Mouse (Mus musculus): ENCODE measurements around the gene Tnf. TPM values are rescaled to one million over a fixed set of nuclear protein-coding genes. Genes with fewer than 3 reads are reported as not detected.

The Tnf gene
- polyA plus RNA-seq, 1 experiment from 2014 or later = 0.95 TPM

GRCm38 (mm10) chr17:35159638-35160037 lies 42.2 kb downstream of the Tnf start:
- Histone ChIP-seq H3K9me3 (ENCODE audit: low read length) (no peaks in the 10 kb centered on the region), H3K4me2 (replicated peaks; ENCODE audit: low read depth, low read length) (no peak overlapping the region), H3K36me3 (ENCODE audit: insufficient read depth, low read length) (peaks cover 70% of the 10 kb centered on the region), H3K27me3 (replicated peaks; ENCODE audit: insufficient read depth, low read length) (no peaks in the 10 kb centered on the region), H3K4me3 (ENCODE audit: low read depth, low read length) (no peak overlapping the region), H3K4me1 (ENCODE audit: insufficient read depth, low read depth, low read length) (peaks cover 6% of the 10 kb centered on the region; the same call in 1 of the 2 replicates), H3K27ac (ENCODE audit: low read length) (no peak overlapping the region), H3K9ac (replicated peaks; ENCODE audit: low read depth) (no peak overlapping the region)
- TF ChIP-seq EP300 (IDR thresholded peaks at IDR 0.05) = no peak
- no peak for TF ChIP-seq CTCF (IDR thresholded peaks at IDR 0.05)
- ATAC-seq (no peak), DNase-seq (ENCODE audit: low spot score) (no peak)
- 84% methylated on average over 7 of the region's 7 CpGs for WGBS

- Histone ChIP-seq H3K27ac (ENCODE audit: low read length) (no peak overlapping the region), H3K4me2 (replicated peaks; ENCODE audit: low read depth, low read length) (no peak overlapping the region), H3K27me3 (replicated peaks; ENCODE audit: insufficient read depth, low read length) (no peaks in the 10 kb centered on the region), H3K9ac (replicated peaks; ENCODE audit: low read depth) (no peak overlapping the region), H3K4me3 (ENCODE audit: low read depth, low read length) (no peak overlapping the region), H3K4me1 (ENCODE audit: insufficient read depth, low read depth, low read length) (peaks cover 6% of the 10 kb centered on the region; the same call in 1 of the 2 replicates), H3K36me3 (ENCODE audit: insufficient read depth, low read length) (peaks cover 75% of the 10 kb centered on the region), H3K9me3 (ENCODE audit: low read length) (no peaks in the 10 kb centered on the region)
- no peak for ATAC-seq
- WGBS = 91% methylated on average over 16 of the region's 16 CpGs
- no peak for DNase-seq (ENCODE audit: low spot score)
- TF ChIP-seq CTCF (IDR thresholded peaks at IDR 0.05) (no peak), EP300 (IDR thresholded peaks at IDR 0.05) (no peak)
Observed at GRCm38 (mm10) chr17:35158850-35159593, 42.8 kb downstream of the Tnf start.

- ATAC-seq (no peak), DNase-seq (ENCODE audit: low spot score) (no peak)
- Histone ChIP-seq H3K4me3 (ENCODE audit: low read depth, low read length) (no peak overlapping the region), H3K9me3 (ENCODE audit: low read length) (no peaks in the 10 kb centered on the region), H3K4me2 (replicated peaks; ENCODE audit: low read depth, low read length) (no peak overlapping the region), H3K27me3 (replicated peaks; ENCODE audit: insufficient read depth, low read length) (no peaks in the 10 kb centered on the region), H3K27ac (ENCODE audit: low read length) (no peak overlapping the region), H3K36me3 (ENCODE audit: insufficient read depth, low read length) (peaks cover 88% of the 10 kb centered on the region), H3K4me1 (ENCODE audit: insufficient read depth, low read depth, low read length) (peaks cover 6% of the 10 kb centered on the region; the same call in 1 of the 2 replicates), H3K9ac (replicated peaks; ENCODE audit: low read depth) (no peak overlapping the region)
- WGBS = 90% methylated on average over 8 of the region's 8 CpGs
- TF ChIP-seq CTCF (IDR thresholded peaks at IDR 0.05) (no peak), EP300 (IDR thresholded peaks at IDR 0.05) (no peak)
Observed at GRCm38 (mm10) chr17:35157661-35158175, 44.1 kb downstream of the Tnf start.

GRCm38 (mm10) chr17:35157254-35157653 lies 44.6 kb downstream of the Tnf start:
- 86% methylated on average over 8 of the region's 8 CpGs for WGBS

GRCm38 (mm10) chr17:35156461-35157200 lies 45.2 kb downstream of the Tnf start:
- no peaks in the 10 kb centered on the region for H3K4me1 ChIP-seq (ENCODE audit: insufficient read depth, low read depth, low read length)
- peaks cover 94% of the 10 kb centered on the region for H3K36me3 ChIP-seq (ENCODE audit: insufficient read depth, low read length)
- WGBS = 93% methylated on average over 32 of the region's 33 CpGs
- no peaks in the 10 kb centered on the region for H3K27me3 ChIP-seq (replicated peaks; ENCODE audit: insufficient read depth, low read length)
- DNase-seq (ENCODE audit: low spot score) (no peak), ATAC-seq (no peak)
- H3K9ac ChIP-seq (replicated peaks; ENCODE audit: low read depth) = no peak overlapping the region
- TF ChIP-seq EP300 (IDR thresholded peaks at IDR 0.05) (no peak), CTCF (IDR thresholded peaks at IDR 0.05) (no peak)
- H3K27ac ChIP-seq (ENCODE audit: low read length) = no peak overlapping the region
- no peak overlapping the region for H3K4me2 ChIP-seq (replicated peaks; ENCODE audit: low read depth, low read length)
- H3K4me3 ChIP-seq (ENCODE audit: low read depth, low read length) = no peak overlapping the region
- no peaks in the 10 kb centered on the region for H3K9me3 ChIP-seq (ENCODE audit: low read length)

More at GRCm38 (mm10) chr17:35157254-35157653, 44.6 kb downstream of the Tnf start:
- DNase-seq (ENCODE audit: low spot score) (no peak), ATAC-seq (no peak)
- Histone ChIP-seq H3K4me2 (replicated peaks; ENCODE audit: low read depth, low read length) (no peak overlapping the region), H3K9me3 (ENCODE audit: low read length) (no peaks in the 10 kb centered on the region), H3K4me3 (ENCODE audit: low read depth, low read length) (no peak overlapping the region), H3K9ac (replicated peaks; ENCODE audit: low read depth) (no peak overlapping the region), H3K36me3 (ENCODE audit: insufficient read depth, low read length) (peaks cover 93% of the 10 kb centered on the region), H3K27me3 (replicated peaks; ENCODE audit: insufficient read depth, low read length) (no peaks in the 10 kb centered on the region), H3K27ac (ENCODE audit: low read length) (no peak overlapping the region), H3K4me1 (ENCODE audit: insufficient read depth, low read depth, low read length) (peaks cover 4% of the 10 kb centered on the region; the same call in 1 of the 2 replicates)
- TF ChIP-seq EP300 (IDR thresholded peaks at IDR 0.05) = no peak
- no peak for TF ChIP-seq CTCF (IDR thresholded peaks at IDR 0.05)

GRCm38 (mm10) chr17:35155451-35155850 lies 46.4 kb downstream of the Tnf start:
- WGBS = 80% methylated on average over 12 of the region's 12 CpGs
- ATAC-seq = no peak

More at GRCm38 (mm10) chr17:35155451-35155850, 46.4 kb downstream of the Tnf start:
- Histone ChIP-seq H3K4me1 (ENCODE audit: insufficient read depth, low read depth, low read length) (no peaks in the 10 kb centered on the region), H3K4me3 (ENCODE audit: low read depth, low read length) (no peak overlapping the region), H3K27me3 (replicated peaks; ENCODE audit: insufficient read depth, low read length) (no peaks in the 10 kb centered on the region), H3K9me3 (ENCODE audit: low read length) (no peaks in the 10 kb centered on the region), H3K4me2 (replicated peaks; ENCODE audit: low read depth, low read length) (no peak overlapping the region), H3K9ac (replicated peaks; ENCODE audit: low read depth) (no peak overlapping the region), H3K36me3 (ENCODE audit: insufficient read depth, low read length) (peaks cover 91% of the 10 kb centered on the region), H3K27ac (ENCODE audit: low read length) (no peak overlapping the region)
- no peak for TF ChIP-seq CTCF (IDR thresholded peaks at IDR 0.05)
- TF ChIP-seq EP300 (IDR thresholded peaks at IDR 0.05) = no peak
- DNase-seq (ENCODE audit: low spot score) = no peak

Measured in lung, postnatal 0 days (tissue).